Mouse (Mus musculus) cerebellum, postnatal 14 days (tissue): ENCODE measurements around the gene Mettl8.
A peak's percentile ranks its signal among the peaks of the same experiment; 100 is the strongest.

Source experiments
- DNase-seq, 2 experiments: peaks; one replicate each; pipeline ENCODE4 v3.0.0; 2021; ENCODE audit warnings: mixed read lengths in 2 of 2

Gene Mettl8

GRCm38 (mm10) chr2:71033014-71033413 is 22.4 kb downstream of the Mettl8 start:
- DNase-seq = no peak

- no peak for DNase-seq
Observed at GRCm38 (mm10) chr2:71031973-71032794, 23.2 kb downstream of the Mettl8 start.

- DNase-seq = no peak
Observed at GRCm38 (mm10) chr2:71030663-71031062, 24.7 kb downstream of the Mettl8 start.

- no peak for DNase-seq
Observed at GRCm38 (mm10) chr2:71027631-71028030, 27.8 kb downstream of the Mettl8 start.

GRCm38 (mm10) chr2:71026787-71027186 is 28.6 kb downstream of the Mettl8 start:
- peak in 1 of 2 experiments; percentile 32 for DNase-seq

GRCm38 (mm10) chr2:71025576-71026315 is 29.6 kb downstream of the Mettl8 start:
- no peak for DNase-seq

GRCm38 (mm10) chr2:71023986-71024385 is 31.4 kb downstream of the Mettl8 start:
- DNase-seq = no peak

- no peak for DNase-seq
Observed at GRCm38 (mm10) chr2:71022991-71023390, 32.4 kb downstream of the Mettl8 start.

- no peak for DNase-seq
Observed at GRCm38 (mm10) chr2:71020674-71021073, 34.7 kb downstream of the Mettl8 start.

GRCm38 (mm10) chr2:71019704-71020375 is 35.5 kb downstream of the Mettl8 start:
- no peak for DNase-seq

- peak; percentile 48 to 50 for DNase-seq
Observed at GRCm38 (mm10) chr2:71019277-71019676, 36.1 kb downstream of the Mettl8 start.

- DNase-seq = no peak
Observed at GRCm38 (mm10) chr2:71013521-71013920, 41.9 kb downstream of the Mettl8 start.

- no peak for DNase-seq
Observed at GRCm38 (mm10) chr2:71011816-71012215, 43.6 kb downstream of the Mettl8 start.

GRCm38 (mm10) chr2:71004354-71004753 is 51.0 kb downstream of the Mettl8 start:
- no peak for DNase-seq

- DNase-seq = no peak
Observed at GRCm38 (mm10) chr2:71002509-71002908, 52.9 kb downstream of the Mettl8 start.

GRCm38 (mm10) chr2:70998771-70999170 is 56.6 kb downstream of the Mettl8 start:
- DNase-seq = no peak

GRCm38 (mm10) chr2:70996438-70996837 is 58.9 kb downstream of the Mettl8 start:
- peak; percentile 21 to 24 for DNase-seq

- no peak for DNase-seq
Observed at GRCm38 (mm10) chr2:70995900-70996299, 59.5 kb downstream of the Mettl8 start.

GRCm38 (mm10) chr2:70993740-70994139 is 61.6 kb downstream of the Mettl8 start:
- DNase-seq = no peak

- DNase-seq = peak in 1 of 2 experiments; percentile 11
Observed at GRCm38 (mm10) chr2:70992715-70993114, 62.7 kb downstream of the Mettl8 start.

GRCm38 (mm10) chr2:70990196-70990595 is 65.2 kb downstream of the Mettl8 start:
- no peak for DNase-seq

- no peak for DNase-seq
Observed at GRCm38 (mm10) chr2:70989201-70990191, 65.9 kb downstream of the Mettl8 start.
